Mouse (Mus musculus) heart, embryonic 12.5 days (tissue): ENCODE data around the gene Plekhg2. TPM values are rescaled to one million over a fixed set of nuclear protein-coding genes. Genes with fewer than 3 reads are reported as not detected.

Source experiments
- ATAC-seq: fragments of 200-750 bp; cut with Nextera tagmentation; 2 replicates; pipeline ENCODE4 v1.8.0; 2017; ENCODE audit warnings: moderate TSS enrichment, moderate library complexity; ENCODE audit not compliant: insufficient number of reproducible peaks, low FRiP score
- H3K27ac ChIP-seq: fragments of 300-500 bp; sonication (generic); 2 replicates; pipeline ENCODE4 v1.5.1; 2016; ENCODE audit warnings: mild to moderate bottlenecking, moderate library complexity; ENCODE audit not compliant: poor library complexity, severe bottlenecking
- H3K27me3 ChIP-seq: fragments of 300-500 bp; sonication (generic); replicated peaks from 2 replicates; pipeline ENCODE4 v1.6.1; 2016; ENCODE audit warnings: mild to moderate bottlenecking, moderate library complexity
- H3K36me3 ChIP-seq: fragments of 300-500 bp; sonication (generic); 2 replicates; pipeline ENCODE4 v1.6.1; 2016; ENCODE audit warnings: mild to moderate bottlenecking, moderate library complexity
- H3K4me1 ChIP-seq: fragments of 300-500 bp; sonication (generic); replicated peaks from 2 replicates; pipeline ENCODE4 v1.6.1; 2016; ENCODE audit warnings: mild to moderate bottlenecking
- H3K4me2 ChIP-seq: fragments of 300-500 bp; sonication (generic); 2 replicates; pipeline ENCODE4 v1.6.1; 2016; ENCODE audit warnings: mild to moderate bottlenecking, moderate library complexity
- H3K4me3 ChIP-seq: fragments of 300-500 bp; sonication (generic); 2 replicates; pipeline ENCODE4 v1.5.1; 2016; ENCODE audit warnings: mild to moderate bottlenecking
- H3K9ac ChIP-seq: fragments of 300-500 bp; sonication (generic); 2 replicates; pipeline ENCODE4 v1.6.1; 2016; ENCODE audit warnings: mild to moderate bottlenecking, moderate library complexity
- H3K9me3 ChIP-seq: fragments of 300-500 bp; sonication (generic); replicated peaks from 2 replicates; pipeline ENCODE4 v1.6.1; 2016; ENCODE audit warnings: mild to moderate bottlenecking, moderate library complexity
- WGBS: fragments of 180-500 bp; shearing (Covaris S2); methylation state at CpG from one replicate; pipeline ENCODE4 v1.1.7; 2016; 5-methylcytosine and 5-hydroxymethylcytosine counted together
- polyA plus RNA-seq: library from polyadenylated mRNA; unstranded; fragments of >200 nt; fragmentation: Nextera tagmentation; extraction: Ambion mirVana; gene quantifications from 2 replicates; pipeline ENCODE4 v1.2.1, GENCODE M21; 2016

Plekhg2 gene
- polyA plus RNA-seq, 1 experiment from 2014 or later, result 58.0 TPM

- Histone ChIP-seq H3K9me3 (no peaks in the 10 kb centered on the region), H3K4me2 (no peak overlapping the region), H3K4me3 (no peak overlapping the region), H3K9ac (no peak overlapping the region; the same call in 1 of the 2 replicates), H3K27ac (0 out of 2 replicates have a peak overlapping the region, but pooled peaks have one; percentile 7), H3K27me3 (no peaks in the 10 kb centered on the region), H3K4me1 (peaks cover 43% of the 10 kb centered on the region), H3K36me3 (peaks cover 81% of the 10 kb centered on the region)
- ATAC-seq, result no peak
- WGBS, result 85% methylated on average over 20 of the region's 20 CpGs
These were observed 10.6 kb downstream of the Plekhg2 start for GRCm38 (mm10) chr7:28361647-28362341.

DNA sequence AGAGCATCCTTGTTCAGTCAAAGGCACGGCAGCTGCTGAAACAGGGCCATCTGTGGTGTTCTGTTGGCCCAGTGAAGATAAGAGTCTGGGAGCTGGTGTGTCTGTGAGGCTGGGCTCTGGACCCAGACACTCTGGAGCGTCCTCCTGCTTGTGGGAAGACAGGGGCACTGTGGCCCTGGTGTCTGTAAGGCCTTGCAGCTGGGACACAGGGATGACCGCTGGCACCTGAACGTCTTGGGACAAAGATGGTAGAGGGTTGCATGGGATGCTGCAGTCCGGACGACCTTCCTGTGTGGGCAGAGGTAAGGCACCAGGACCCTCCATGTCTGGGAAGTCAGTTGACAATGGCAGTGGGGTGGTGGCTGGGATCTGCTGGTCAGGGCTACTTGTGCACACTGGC, 12.1 kb downstream of the Plekhg2 start:
- H3K27ac ChIP-seq, result no peak overlapping the region
- no peak overlapping the region for H3K4me3 ChIP-seq
- H3K27me3 ChIP-seq, result no peaks in the 10 kb centered on the region
- H3K4me1 ChIP-seq, result peaks cover 49% of the 10 kb centered on the region
- no peak overlapping the region for H3K4me2 ChIP-seq
- H3K36me3 ChIP-seq, result peaks cover 66% of the 10 kb centered on the region
- no peak for ATAC-seq
- H3K9ac ChIP-seq, result no peak overlapping the region
- no peaks in the 10 kb centered on the region for H3K9me3 ChIP-seq
- WGBS, result 75% methylated on average over 6 of the region's 6 CpGs

GRCm38 (mm10) chr7:28359854-28360253, 12.5 kb downstream of the Plekhg2 start:
- Histone ChIP-seq H3K4me1 (peaks cover 49% of the 10 kb centered on the region), H3K36me3 (peaks cover 62% of the 10 kb centered on the region), H3K9me3 (no peaks in the 10 kb centered on the region), H3K9ac (no peak overlapping the region; the same call in 1 of the 2 replicates), H3K4me3 (no peak overlapping the region), H3K4me2 (no peak overlapping the region), H3K27ac (no peak overlapping the region), H3K27me3 (no peaks in the 10 kb centered on the region)
- no peak for ATAC-seq
- 83% methylated on average over 10 of the region's 10 CpGs for WGBS

GRCm38 (mm10) chr7:28358431-28358830, 14.0 kb downstream of the Plekhg2 start:
- Histone ChIP-seq H3K9ac (peak overlapping the region; percentile 53; the same call in 1 of the 2 replicates), H3K4me3 (no peak overlapping the region), H3K9me3 (no peaks in the 10 kb centered on the region), H3K36me3 (peaks cover 61% of the 10 kb centered on the region), H3K27ac (peak overlapping the region; percentile 90), H3K4me2 (peak overlapping the region; percentile 39), H3K4me1 (peaks cover 49% of the 10 kb centered on the region), H3K27me3 (no peaks in the 10 kb centered on the region)
- ATAC-seq, result no peak; the same call in 1 of the 2 replicates
- 51% methylated on average over 7 of the region's 7 CpGs for WGBS

DNA sequence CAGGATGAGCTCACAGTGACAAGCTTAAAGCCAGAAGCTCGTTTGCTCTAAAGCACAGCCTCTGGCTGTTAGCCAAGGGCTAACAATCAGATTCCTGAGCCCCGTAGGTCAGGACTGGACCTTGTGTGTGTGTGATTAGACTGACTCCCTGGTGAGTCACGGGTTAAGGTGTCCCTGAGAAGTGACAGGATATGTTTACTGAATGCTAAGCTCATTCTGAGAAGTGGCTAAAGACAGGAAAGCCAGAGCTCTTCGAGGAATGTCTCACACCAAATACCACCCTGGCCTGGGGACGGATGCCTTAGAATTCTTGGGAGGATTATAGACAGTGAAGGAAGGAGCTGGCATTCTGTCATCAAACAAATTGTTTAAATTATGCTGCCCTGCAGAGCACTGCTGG, 14.4 kb downstream of the Plekhg2 start:
- no peak; the same call in 1 of the 2 replicates for ATAC-seq
- 0% methylated on average over 5 of the region's 5 CpGs for WGBS
- no peaks in the 10 kb centered on the region for H3K9me3 ChIP-seq

GRCm38 (mm10) chr7:28356981-28357380, 15.4 kb downstream of the Plekhg2 start:
- Histone ChIP-seq H3K36me3 (peaks cover 63% of the 10 kb centered on the region), H3K9ac (peak overlapping the region; percentile 53; the same call in 1 of the 2 replicates)
- WGBS, result 0% methylated on average over 5 of the region's 5 CpGs

More for the DNA sequence above, 14.4 kb downstream of the Plekhg2 start:
- peaks cover 49% of the 10 kb centered on the region for H3K4me1 ChIP-seq
- H3K27me3 ChIP-seq, result no peaks in the 10 kb centered on the region
- no peak overlapping the region for H3K4me3 ChIP-seq
- H3K4me2 ChIP-seq, result peak overlapping the region; percentile 39
- peak overlapping the region; percentile 90 for H3K27ac ChIP-seq
- H3K9ac ChIP-seq, result peak overlapping the region; percentile 53
- peaks cover 63% of the 10 kb centered on the region for H3K36me3 ChIP-seq

DNA sequence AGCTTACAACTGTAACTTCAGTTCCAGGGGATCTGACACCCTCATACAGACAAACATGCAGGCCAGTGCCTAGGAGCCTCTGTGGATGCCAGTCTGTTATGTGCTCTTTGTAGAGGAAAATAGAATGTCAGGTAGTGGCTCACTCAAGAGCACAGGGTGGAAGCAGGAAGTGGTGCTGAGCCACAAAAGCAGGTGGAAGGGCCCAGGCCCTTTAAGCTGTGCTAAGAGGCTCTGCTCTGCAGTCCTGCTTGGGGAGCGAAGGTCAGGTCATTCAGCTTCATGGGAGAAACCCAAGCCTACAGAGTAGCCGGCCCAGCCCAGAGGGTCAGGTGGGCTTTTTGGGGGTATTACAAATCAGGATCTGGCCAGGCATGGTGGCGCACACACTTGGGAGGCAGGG, 17.2 kb downstream of the Plekhg2 start:
- Histone ChIP-seq H3K9me3 (no peaks in the 10 kb centered on the region), H3K27ac (no peak overlapping the region), H3K4me2 (no peak overlapping the region), H3K4me1 (peaks cover 49% of the 10 kb centered on the region), H3K36me3 (peaks cover 51% of the 10 kb centered on the region), H3K4me3 (no peak overlapping the region), H3K27me3 (no peaks in the 10 kb centered on the region), H3K9ac (no peak overlapping the region)
- WGBS, result 90% methylated on average over 3 of the region's 3 CpGs
- ATAC-seq, result no peak

More at GRCm38 (mm10) chr7:28356981-28357380, 15.4 kb downstream of the Plekhg2 start:
- H3K27me3 ChIP-seq, result no peaks in the 10 kb centered on the region
- H3K4me2 ChIP-seq, result peak overlapping the region; percentile 39
- peak; percentile 63 for ATAC-seq
- no peaks in the 10 kb centered on the region for H3K9me3 ChIP-seq
- H3K4me3 ChIP-seq, result no peak overlapping the region
- H3K4me1 ChIP-seq, result peaks cover 43% of the 10 kb centered on the region
- H3K27ac ChIP-seq, result peak overlapping the region; percentile 90

DNA sequence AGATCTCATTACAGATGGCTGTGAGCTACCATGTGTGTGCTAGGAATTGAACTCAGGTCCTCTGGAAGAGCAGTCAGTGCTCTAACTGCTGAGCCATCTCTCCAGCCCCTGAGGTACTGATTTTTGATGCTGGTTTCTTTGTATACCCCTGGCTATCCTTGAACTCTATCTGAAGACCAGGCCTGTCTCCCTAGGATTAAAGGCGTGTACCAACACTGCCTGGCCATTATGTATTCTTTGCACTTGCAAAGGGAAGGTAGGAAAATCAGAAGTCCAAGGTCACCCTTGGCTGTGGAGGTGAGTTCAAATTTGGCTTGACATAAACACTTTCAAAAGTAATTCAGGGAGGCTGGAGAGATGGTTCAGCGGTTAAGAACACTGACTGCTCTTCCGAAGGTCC, 17.8 kb downstream of the Plekhg2 start:
- Histone ChIP-seq H3K9ac (no peak overlapping the region), H3K36me3 (peaks cover 44% of the 10 kb centered on the region), H3K27ac (no peak overlapping the region), H3K9me3 (no peaks in the 10 kb centered on the region), H3K27me3 (no peaks in the 10 kb centered on the region), H3K4me3 (no peak overlapping the region), H3K4me1 (peaks cover 47% of the 10 kb centered on the region), H3K4me2 (no peak overlapping the region)
- ATAC-seq, result no peak
- WGBS, result 92% methylated on average over 3 of the region's 3 CpGs

DNA sequence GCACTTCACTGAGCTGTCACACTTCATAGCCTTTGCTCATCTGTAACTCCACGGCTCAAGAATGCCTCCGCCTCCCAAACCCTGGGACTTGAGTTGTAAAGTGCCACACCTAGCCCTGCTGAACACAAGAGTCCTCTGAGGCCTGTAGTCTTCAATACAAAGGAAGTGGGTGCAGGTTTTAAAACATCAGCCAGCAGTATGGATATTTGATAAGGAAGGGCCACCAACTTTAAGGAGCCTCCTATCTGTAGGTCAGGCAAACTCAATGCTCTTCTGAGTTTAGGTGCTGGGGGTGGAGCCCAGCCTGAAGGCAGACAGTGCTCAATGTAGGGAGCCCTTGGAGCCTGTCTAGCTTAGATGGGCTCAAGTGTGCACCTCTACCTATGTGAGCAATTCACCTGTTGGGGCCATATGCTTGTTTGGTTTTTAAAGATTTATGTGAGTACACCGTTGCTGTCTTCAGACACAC, 18.3 kb downstream of the Plekhg2 start:
- Histone ChIP-seq H3K4me1 (peaks cover 47% of the 10 kb centered on the region), H3K9ac (no peak overlapping the region), H3K27me3 (no peaks in the 10 kb centered on the region), H3K4me2 (no peak overlapping the region), H3K9me3 (no peaks in the 10 kb centered on the region), H3K4me3 (no peak overlapping the region), H3K27ac (no peak overlapping the region), H3K36me3 (peaks cover 40% of the 10 kb centered on the region)
- ATAC-seq, result no peak
- WGBS, result 91% methylated on average over 3 of the region's 3 CpGs

DNA sequence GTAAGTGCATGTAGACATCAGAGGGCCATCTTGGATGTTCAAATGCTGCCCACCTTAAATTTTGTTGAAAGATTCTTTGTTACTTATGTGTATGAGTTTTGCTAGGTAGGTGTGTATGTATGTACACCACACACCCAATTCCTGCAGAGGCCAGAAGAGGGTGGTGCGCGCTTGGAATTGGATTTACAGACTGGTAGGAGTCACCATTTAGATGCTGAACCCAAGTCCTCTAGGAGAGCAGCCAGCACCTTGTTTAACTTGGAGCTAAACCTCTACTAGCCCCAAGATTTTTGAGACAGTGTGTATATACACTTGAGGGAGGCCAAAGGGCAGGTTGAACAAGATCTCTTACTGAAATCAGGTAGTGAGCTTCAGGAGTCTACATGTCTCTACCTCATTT, 19.1 kb downstream of the Plekhg2 start:
- H3K27ac ChIP-seq, result no peak overlapping the region
- peaks cover 33% of the 10 kb centered on the region for H3K36me3 ChIP-seq
- ATAC-seq, result no peak
- no peak overlapping the region for H3K9ac ChIP-seq
- 96% methylated on average over 2 of the region's 2 CpGs for WGBS
- H3K9me3 ChIP-seq, result no peaks in the 10 kb centered on the region
- H3K27me3 ChIP-seq, result no peaks in the 10 kb centered on the region
- no peak overlapping the region for H3K4me3 ChIP-seq
- H3K4me1 ChIP-seq, result peaks cover 39% of the 10 kb centered on the region
- H3K4me2 ChIP-seq, result no peak overlapping the region

GRCm38 (mm10) chr7:28351676-28352191, 20.7 kb downstream of the Plekhg2 start:
- H3K27ac ChIP-seq, result peak overlapping the region; percentile 33; the same call in 1 of the 2 replicates
- H3K4me1 ChIP-seq, result peaks cover 23% of the 10 kb centered on the region
- 35% methylated on average over 4 of the region's 4 CpGs for WGBS
- H3K27me3 ChIP-seq, result no peaks in the 10 kb centered on the region
- ATAC-seq, result no peak
- no peaks in the 10 kb centered on the region for H3K9me3 ChIP-seq
- peak overlapping the region; percentile 94 for H3K4me3 ChIP-seq
- H3K36me3 ChIP-seq, result peaks cover 33% of the 10 kb centered on the region
- peak overlapping the region; percentile 95 for H3K4me2 ChIP-seq
- H3K9ac ChIP-seq, result peak overlapping the region; percentile 99
